Mouse (Mus musculus) left cerebral cortex, adult 6 months (tissue): Measurements from ENCODE around the gene Slc37a3. TPM values are rescaled to one million over a fixed set of nuclear protein-coding genes. Genes with fewer than 3 reads are reported as not detected.

ENCODE experiments used
- long read RNA-seq, 2 experiments: library from polyadenylated mRNA; unstranded; transcript quantifications; one replicate each; pipeline ENCODE4 v2.0.0; 2019 to 2020
- polyA plus RNA-seq: library from polyadenylated mRNA; unstranded; fragments of <200 nt; fragmentation: Nextera tagmentation; gene quantifications from 2 replicates; pipeline ENCODE4 v1.2.3, GENCODE M21; 2021

Gene Slc37a3
- 20.3 and 20.5 TPM in 2 replicates for polyA plus RNA-seq
- long read RNA-seq, experiment 1, full-length matches to known transcripts: 106 of 185 reads
- long read RNA-seq, experiment 1, partial matches to known transcripts: 17 of 185 reads
- long read RNA-seq, experiment 1, other reads (novel, unspliced or antisense): 62 of 185 reads
- long read RNA-seq, experiment 2, full-length matches to known transcripts: 18 of 33 reads
- long read RNA-seq, experiment 2, partial matches to known transcripts: 6 of 33 reads
- long read RNA-seq, experiment 2, other reads (novel, unspliced or antisense): 9 of 33 reads

GRCm38 (mm10) chr6:39377311-39377827, at the start of gene Slc37a3:
Gene Slc37a3, minus strand, starts transcription at chr6:39377675.

GRCm38 (mm10) chr6:39419851-39420721, 42.6 kb upstream of the Slc37a3 start, which contains the start of gene Mkrn1:
Gene Mkrn1, minus strand, starts transcription at chr6:39420462.

GRCm38 (mm10) chr6:39381125-39381880, 3.8 kb upstream of the Slc37a3 start, which contains the start of gene Rab19:
Gene Rab19, plus strand, starts transcription at chr6:39381175.

Other genes with a start within 250 kb of the Slc37a3 start
- 2.9 and 3.8 TPM in 2 replicates for gene Kdm7a, start 170.9 kb downstream of the Slc37a3 start, polyA plus RNA-seq
- 0.17 and 0.24 TPM in 2 replicates for gene Rab19, start 3.5 kb upstream of the Slc37a3 start, polyA plus RNA-seq
- gene Mkrn1, start 42.8 kb upstream of the Slc37a3 start, polyA plus RNA-seq: 64.6 and 103 TPM in 2 replicates
- 2.3 and 2.7 TPM in 2 replicates for gene Dennd2a, start 180.2 kb upstream of the Slc37a3 start, polyA plus RNA-seq
- gene Adck2, start 196.2 kb upstream of the Slc37a3 start, polyA plus RNA-seq: 15.3 and 20.1 TPM in 2 replicates
- gene Gm42420, start 208.1 kb upstream of the Slc37a3 start, polyA plus RNA-seq: not detected in 2 replicates
- 695 and 872 TPM in 2 replicates for gene Ndufb2, start 214.9 kb upstream of the Slc37a3 start, polyA plus RNA-seq